Mouse (Mus musculus) intestine, embryonic 16.5 days (tissue): ENCODE results near the gene Pex11g. TPM values are rescaled to one million over a fixed set of nuclear protein-coding genes. Genes with fewer than 3 reads are reported as not detected.

Experiments
- ATAC-seq: fragments of 200-750 bp; cut with Nextera tagmentation; 2 replicates; pipeline ENCODE4 v1.8.0; 2017; ENCODE audit warnings: moderate TSS enrichment, moderate library complexity
- H3K27ac ChIP-seq: fragments of 300-500 bp; sonication (generic); 2 replicates; pipeline ENCODE4 v1.5.1; 2014; ENCODE audit warnings: mild to moderate bottlenecking, low read length
- H3K27me3 ChIP-seq: fragments of 300-500 bp; sonication (generic); replicated peaks from 2 replicates; pipeline ENCODE4 v1.6.1; 2014; ENCODE audit warnings: low read length, control low read depth, mixed read lengths; ENCODE audit not compliant: control insufficient read depth, insufficient read depth
- H3K36me3 ChIP-seq: fragments of 300-500 bp; sonication (generic); 2 replicates; pipeline ENCODE4 v1.6.1; 2014; ENCODE audit warnings: low read length, control low read depth; ENCODE audit not compliant: control insufficient read depth, insufficient read depth
- H3K4me1 ChIP-seq: fragments of 300-500 bp; sonication (generic); 2 replicates; pipeline ENCODE4 v1.6.1; 2014; ENCODE audit warnings: low read length, control low read depth, mixed read lengths; ENCODE audit not compliant: control insufficient read depth, insufficient read depth
- H3K4me2 ChIP-seq: fragments of 300-500 bp; sonication (generic); 2 replicates; pipeline ENCODE4 v1.6.1; 2014; ENCODE audit warnings: low read depth, low read length, control low read depth
- H3K4me3 ChIP-seq: fragments of 300-500 bp; sonication (generic); 2 replicates; pipeline ENCODE4 v1.5.1; 2014; ENCODE audit warnings: mild to moderate bottlenecking, low read length
- H3K9ac ChIP-seq: fragments of 300-500 bp; sonication (generic); 2 replicates; pipeline ENCODE4 v1.6.1; 2014; ENCODE audit warnings: low read depth, low read length
- H3K9me3 ChIP-seq: fragments of 300-500 bp; sonication (generic); 2 replicates; pipeline ENCODE4 v1.6.1; 2016; ENCODE audit warnings: low read length, control low read depth; ENCODE audit not compliant: control insufficient read depth
- WGBS: fragments of 180-500 bp; shearing (Covaris S2); extraction: QIAGEN DNeasy Blood & Tissue Kit; methylation state at CpG from one replicate; pipeline ENCODE4 v1.1.7; 2014; 5-methylcytosine and 5-hydroxymethylcytosine counted together
- polyA plus RNA-seq: library from polyadenylated mRNA; unstranded; fragments of >200 nt; fragmentation: Nextera tagmentation; extraction: Ambion mirVana; gene quantifications from 2 replicates; pipeline ENCODE4 v1.2.1, GENCODE M21; 2015

The Pex11g gene
- polyA plus RNA-seq, 1 experiment from 2014 or later: 17.4 TPM

DNA sequence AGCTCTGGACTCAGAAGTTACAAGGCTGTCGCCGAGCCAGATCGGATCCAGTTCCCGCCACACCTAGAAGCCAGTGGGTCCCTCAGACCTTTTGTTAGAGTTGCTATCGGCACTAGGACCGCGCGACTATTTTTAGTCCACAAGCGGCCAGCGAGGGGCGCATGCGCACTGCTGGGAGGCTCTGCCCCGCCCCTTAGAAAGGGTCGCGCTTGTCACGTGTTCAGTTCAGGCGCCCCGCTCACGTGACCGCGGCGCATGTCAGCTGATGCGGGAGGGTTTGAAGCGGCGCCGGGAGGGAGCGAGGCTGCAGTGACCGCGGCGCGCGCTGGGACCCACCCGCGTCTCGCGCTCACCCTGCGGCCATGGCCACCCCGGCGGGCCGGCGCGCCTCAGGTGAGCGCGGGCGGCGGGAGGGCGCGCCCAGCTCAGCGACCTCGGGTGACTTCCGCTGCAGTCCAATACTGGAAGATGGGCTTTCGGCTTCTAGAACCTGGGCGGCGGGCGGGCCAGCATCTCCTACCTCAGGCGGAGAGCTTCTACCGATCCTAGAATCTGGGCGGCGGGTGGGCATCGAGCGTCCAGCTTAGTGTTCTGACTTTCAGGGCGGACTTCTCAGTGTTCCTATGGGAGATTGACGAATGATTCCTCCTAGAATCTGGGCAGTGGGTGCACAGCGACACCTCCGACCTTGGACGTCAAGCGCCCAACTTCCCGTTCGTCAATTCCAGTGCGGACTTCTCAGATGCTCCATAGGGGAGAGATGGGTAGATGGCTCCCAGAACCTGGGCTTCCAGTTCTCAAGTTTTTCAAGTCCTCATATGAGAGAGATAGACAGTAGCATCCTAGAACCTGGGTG lies 33.0 kb upstream of the Pex11g start, which contains the start of gene Mcoln1:
Mcoln1 (plus strand) TSS at position 223 of the 856 bp plus-strand sequence.
- peaks cover 8% of the 10 kb centered on the region for H3K4me1 ChIP-seq
- peak within 1 kb of the TSS; percentile 74 for H3K4me3 ChIP-seq
- H3K9ac ChIP-seq: peak within 1 kb of the TSS; percentile 82
- peak within 1 kb of the TSS; percentile 88 for H3K27ac ChIP-seq
- WGBS: under 1% methylated on average over 70 of the region's 70 CpGs
- H3K36me3 ChIP-seq: peaks cover 11% of the 10 kb centered on the region
- H3K4me2 ChIP-seq: peak within 1 kb of the TSS; percentile 77
- H3K9me3 ChIP-seq: no peaks in the 10 kb centered on the region
- ATAC-seq: peak; percentile 92
- H3K27me3 ChIP-seq: no peaks in the 10 kb centered on the region

DNA sequence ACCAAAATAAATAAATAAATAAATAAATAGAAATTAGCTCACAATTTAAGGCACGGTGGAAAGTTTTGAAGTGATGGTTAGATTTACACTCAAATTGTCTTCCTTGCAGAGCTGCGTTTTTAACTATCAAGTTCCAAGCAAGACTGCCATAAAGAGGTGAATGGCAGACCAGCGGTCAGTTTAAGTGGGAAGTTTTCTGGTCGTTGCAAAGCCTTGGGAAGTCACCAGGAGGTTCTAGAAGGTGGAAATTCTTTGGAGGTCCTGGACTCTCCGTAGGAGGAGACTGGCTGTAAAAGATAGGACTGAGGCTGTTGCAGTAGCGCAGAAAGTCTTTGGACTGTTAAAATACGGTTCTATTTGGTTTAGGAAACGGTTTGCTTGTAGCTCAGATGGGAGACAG lies 32.3 kb upstream of the Pex11g start:
- Histone ChIP-seq H3K9me3 (no peaks in the 10 kb centered on the region), H3K4me1 (peaks cover 8% of the 10 kb centered on the region), H3K27ac (peak overlapping the region; percentile 88), H3K4me3 (peak overlapping the region; percentile 74), H3K36me3 (peaks cover 13% of the 10 kb centered on the region), H3K9ac (peak overlapping the region; percentile 76), H3K4me2 (peak overlapping the region; percentile 69), H3K27me3 (no peaks in the 10 kb centered on the region)
- no peak for ATAC-seq
- WGBS: 3% methylated on average over 8 of the region's 8 CpGs

DNA sequence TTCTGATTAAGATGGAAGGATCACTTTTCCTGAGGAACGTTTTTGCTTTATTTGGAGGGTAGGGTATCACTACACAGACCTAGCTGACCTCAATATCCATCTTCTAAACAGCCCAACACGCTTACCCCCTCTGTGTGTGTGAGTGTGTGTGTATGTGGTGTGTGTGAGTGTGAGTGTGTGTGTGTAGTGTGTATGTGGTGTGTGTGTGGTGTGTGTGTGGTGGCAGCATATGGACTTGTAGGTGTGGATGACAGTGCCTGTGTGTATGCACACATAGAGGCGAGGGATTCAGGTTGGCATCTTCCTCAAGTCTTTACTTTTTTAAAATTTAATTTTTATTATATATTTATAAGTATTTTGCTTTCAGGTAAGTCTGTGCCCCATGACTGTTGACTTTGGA lies 31.1 kb upstream of the Pex11g start:
- Histone ChIP-seq H3K4me1 (peaks cover 13% of the 10 kb centered on the region), H3K4me2 (no peak overlapping the region), H3K9ac (no peak overlapping the region), H3K36me3 (peaks cover 13% of the 10 kb centered on the region), H3K27ac (no peak overlapping the region), H3K9me3 (no peaks in the 10 kb centered on the region), H3K27me3 (no peaks in the 10 kb centered on the region), H3K4me3 (no peak overlapping the region)
- no peak for ATAC-seq
- WGBS: 90% methylated on average over 3 of the region's 3 CpGs

DNA sequence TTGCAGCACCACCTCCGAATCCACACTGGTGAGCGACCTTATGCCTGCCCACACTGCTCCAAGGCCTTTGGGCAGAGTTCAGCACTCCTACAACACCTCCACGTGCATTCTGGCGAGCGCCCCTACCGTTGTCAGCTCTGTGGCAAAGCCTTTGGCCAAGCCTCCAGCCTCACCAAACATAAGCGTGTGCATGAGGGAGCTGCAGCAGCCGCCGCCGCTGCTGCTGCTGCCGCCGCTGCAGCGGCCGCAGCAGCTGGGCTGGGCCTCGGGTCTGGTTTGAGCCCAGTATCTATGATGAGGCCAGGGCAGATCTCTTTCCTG lies 28.9 kb upstream of the Pex11g start:
- H3K27me3 ChIP-seq: no peaks in the 10 kb centered on the region
- 92% methylated on average over 15 of the region's 15 CpGs for WGBS
- H3K9me3 ChIP-seq: no peaks in the 10 kb centered on the region
- no peak overlapping the region for H3K4me2 ChIP-seq
- H3K4me3 ChIP-seq: no peak overlapping the region
- no peak overlapping the region for H3K27ac ChIP-seq
- ATAC-seq: no peak
- peaks cover 13% of the 10 kb centered on the region for H3K36me3 ChIP-seq
- H3K4me1 ChIP-seq: peaks cover 9% of the 10 kb centered on the region
- no peak overlapping the region for H3K9ac ChIP-seq

DNA sequence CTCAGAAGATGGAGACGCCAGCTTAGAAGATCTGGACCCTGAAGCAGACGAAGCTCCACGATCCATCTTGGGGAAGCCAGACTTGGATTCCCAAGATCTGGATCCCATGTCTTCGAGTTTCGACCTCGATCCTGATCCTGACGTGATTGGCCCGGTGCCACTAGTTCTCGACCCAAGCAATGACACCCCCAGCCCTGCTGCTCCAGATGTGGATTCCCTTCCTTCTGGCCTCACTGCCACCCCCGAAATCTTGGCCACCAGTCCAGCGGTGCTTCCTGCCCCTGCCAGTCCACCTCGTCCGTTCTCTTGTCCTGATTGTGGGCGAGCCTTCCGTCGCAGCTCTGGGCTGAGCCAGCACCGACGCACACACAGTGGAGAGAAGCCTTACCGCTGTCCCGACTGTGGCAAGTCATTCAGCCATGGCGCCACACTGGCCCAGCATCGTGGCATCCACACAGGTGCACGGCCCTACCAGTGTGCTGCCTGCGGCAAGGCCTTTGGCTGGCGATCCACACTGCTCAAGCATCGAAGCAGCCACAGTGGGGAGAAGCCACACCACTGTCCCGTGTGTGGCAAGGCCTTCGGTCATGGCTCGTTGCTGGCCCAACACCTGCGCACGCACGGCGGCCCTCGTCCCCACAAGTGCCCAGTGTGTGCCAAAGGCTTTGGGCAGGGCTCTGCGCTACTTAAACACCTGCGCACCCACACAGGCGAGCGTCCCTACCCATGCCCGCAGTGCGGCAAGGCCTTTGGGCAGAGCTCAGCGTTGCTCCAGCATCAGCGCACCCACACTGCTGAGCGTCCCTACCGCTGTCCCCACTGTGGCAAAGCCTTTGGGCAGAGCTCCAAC lies 28.3 kb upstream of the Pex11g start:
- peaks cover 13% of the 10 kb centered on the region for H3K36me3 ChIP-seq
- H3K27me3 ChIP-seq: no peaks in the 10 kb centered on the region
- WGBS: 97% methylated on average over 44 of the region's 44 CpGs
- H3K9ac ChIP-seq: no peak overlapping the region
- H3K27ac ChIP-seq: no peak overlapping the region
- ATAC-seq: no peak
- H3K4me3 ChIP-seq: no peak overlapping the region
- peaks cover 5% of the 10 kb centered on the region for H3K4me1 ChIP-seq
- no peaks in the 10 kb centered on the region for H3K9me3 ChIP-seq
- no peak overlapping the region for H3K4me2 ChIP-seq

DNA sequence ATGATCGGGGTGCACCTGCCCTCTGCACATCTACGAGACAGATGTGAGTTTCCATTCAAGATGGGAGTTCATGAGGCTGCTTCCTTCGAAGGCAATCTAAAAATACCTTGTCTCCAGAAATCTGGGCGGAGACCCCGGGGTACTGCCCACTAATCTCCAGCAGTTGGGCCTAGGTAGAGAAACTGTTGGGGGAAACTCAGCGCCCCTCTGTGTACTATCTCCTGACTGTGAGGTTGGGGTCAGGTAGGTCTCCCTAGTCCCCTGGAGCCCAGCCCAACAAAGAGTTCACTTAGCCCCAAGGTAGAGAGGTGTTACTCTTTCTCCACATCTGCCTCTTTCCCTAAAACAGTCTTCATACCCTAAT lies 26.3 kb upstream of the Pex11g start:
- Histone ChIP-seq H3K4me1 (peaks cover 5% of the 10 kb centered on the region), H3K36me3 (peaks cover 13% of the 10 kb centered on the region), H3K4me2 (peak overlapping the region; percentile 65), H3K9ac (peak overlapping the region; percentile 99), H3K27ac (peak overlapping the region; percentile 73; the same call in 1 of the 2 replicates), H3K9me3 (no peaks in the 10 kb centered on the region), H3K27me3 (no peaks in the 10 kb centered on the region), H3K4me3 (peak overlapping the region; percentile 83)
- peak; percentile 6; the same call in 1 of the 2 replicates for ATAC-seq
- 25% methylated on average over 6 of the region's 6 CpGs for WGBS

DNA sequence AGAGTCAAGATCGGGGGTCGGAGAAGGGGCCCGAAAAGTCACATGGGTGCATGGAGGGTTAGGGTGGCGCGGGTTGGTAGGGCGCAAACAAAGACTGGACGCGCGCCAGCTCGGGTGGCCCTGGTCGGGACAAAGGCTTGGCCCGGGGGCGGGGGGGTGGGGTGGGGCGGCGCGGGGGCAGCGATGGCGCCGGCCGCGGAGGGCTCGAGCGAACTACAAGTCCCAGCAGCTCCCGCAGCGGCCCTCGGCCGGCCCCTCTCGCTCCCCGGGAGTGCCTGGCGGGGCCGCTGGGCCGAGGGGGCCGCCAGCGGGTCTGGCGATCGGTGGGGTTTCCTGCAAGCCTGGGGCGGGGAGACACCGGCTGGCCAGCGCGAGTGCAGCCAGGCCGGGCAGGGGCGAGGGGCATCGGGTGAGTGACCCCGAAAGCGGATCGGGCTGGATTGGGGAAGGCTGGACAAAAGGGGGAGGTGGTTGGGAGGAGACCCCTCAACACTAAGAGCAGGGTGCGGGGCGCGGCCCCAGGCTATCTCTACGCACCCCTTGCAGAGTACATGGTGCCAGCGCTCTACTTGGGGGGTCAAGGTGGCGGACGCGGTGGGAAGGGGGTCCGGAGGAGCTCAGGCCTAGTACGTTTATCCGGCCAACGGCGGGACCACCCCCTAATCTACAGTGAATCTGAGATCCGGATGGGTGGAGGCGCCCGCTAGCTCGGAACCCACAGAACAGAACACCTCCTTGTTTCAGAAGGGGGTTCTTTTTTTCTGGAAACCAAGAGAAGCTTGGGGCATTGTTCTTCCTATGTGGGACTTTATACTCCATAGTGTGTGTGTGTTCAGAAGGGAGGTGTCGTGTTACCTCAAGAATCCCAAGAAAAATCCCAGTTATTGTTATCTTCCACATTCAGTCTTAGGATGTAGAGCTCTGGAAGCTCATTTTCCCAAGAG lies 25.7 kb upstream of the Pex11g start, which contains the start of gene Zfp358:
Zfp358 (plus strand) TSS at position 238 of the 944 bp plus-strand sequence.
- 2% methylated on average over 62 of the region's 64 CpGs for WGBS

DNA sequence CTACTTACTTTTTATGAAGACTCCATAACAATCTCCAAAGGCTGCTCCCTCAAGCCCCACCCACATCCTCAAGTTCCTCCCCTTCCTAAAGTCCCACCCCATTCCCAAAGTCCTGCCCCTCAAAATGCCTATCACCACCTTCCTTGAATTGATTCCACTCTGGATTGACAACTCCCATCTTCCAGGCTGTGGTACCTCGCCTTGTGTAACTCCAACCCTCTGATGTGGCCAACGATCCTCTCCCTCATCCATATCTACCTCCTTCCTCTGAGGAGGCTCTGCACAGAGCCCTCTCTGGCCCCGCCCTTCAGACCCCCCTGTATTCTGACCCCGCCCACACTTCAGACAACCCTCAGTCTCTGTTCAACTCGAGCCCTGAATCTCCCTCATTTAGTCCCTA lies 17.7 kb upstream of the Pex11g start:
- H3K27ac ChIP-seq: no peak overlapping the region
- no peak overlapping the region for H3K4me3 ChIP-seq
- H3K9me3 ChIP-seq: no peaks in the 10 kb centered on the region
- H3K36me3 ChIP-seq: no peaks in the 10 kb centered on the region
- H3K4me1 ChIP-seq: no peaks in the 10 kb centered on the region
- H3K27me3 ChIP-seq: no peaks in the 10 kb centered on the region
- no peak for ATAC-seq
- H3K9ac ChIP-seq: no peak overlapping the region
- 20% methylated on average over 5 of the region's 5 CpGs for WGBS
- H3K4me2 ChIP-seq: no peak overlapping the region

More for the DNA sequence above, 25.7 kb upstream of the Pex11g start, which contains the start of gene Zfp358:
- peaks cover 5% of the 10 kb centered on the region for H3K4me1 ChIP-seq
- H3K4me3 ChIP-seq: peak within 1 kb of the TSS; percentile 83
- H3K9ac ChIP-seq: peak within 1 kb of the TSS; percentile 99
- no peaks in the 10 kb centered on the region for H3K27me3 ChIP-seq
- peak within 1 kb of the TSS; percentile 65 for H3K4me2 ChIP-seq
- no peaks in the 10 kb centered on the region for H3K9me3 ChIP-seq
- ATAC-seq: peak; percentile 94
- peaks cover 13% of the 10 kb centered on the region for H3K36me3 ChIP-seq
- peak within 1 kb of the TSS; percentile 73 for H3K27ac ChIP-seq
